Mouse (Mus musculus): ENCODE measurements around the gene Polr2c.

The Polr2c gene

GRCm38 (mm10) chr8:94888383-94889036 is 31.3 kb downstream of the Polr2c start:
- DNase-seq = no peak

GRCm38 (mm10) chr8:94892917-94893316 is 35.7 kb downstream of the Polr2c start:
- no peak for DNase-seq

- no peak for DNase-seq
Measured at GRCm38 (mm10) chr8:94899262-94899661, 42.0 kb downstream of the Polr2c start.

GRCm38 (mm10) chr8:94900617-94901016 is 43.4 kb downstream of the Polr2c start:
- no peak for DNase-seq

- no peak for DNase-seq
Measured at GRCm38 (mm10) chr8:94901031-94901430, 43.8 kb downstream of the Polr2c start.

- DNase-seq = no peak
Measured at GRCm38 (mm10) chr8:94903709-94904108, 46.5 kb downstream of the Polr2c start.

GRCm38 (mm10) chr8:94904450-94905175 is 47.4 kb downstream of the Polr2c start:
- no peak for DNase-seq

GRCm38 (mm10) chr8:94907591-94908300 is 50.5 kb downstream of the Polr2c start:
- no peak for DNase-seq

GRCm38 (mm10) chr8:94908847-94909246 is 51.6 kb downstream of the Polr2c start:
- peak; percentile 61 for DNase-seq

GRCm38 (mm10) chr8:94913061-94913660 is 55.9 kb downstream of the Polr2c start:
- DNase-seq = no peak

GRCm38 (mm10) chr8:94914256-94914655 is 57.0 kb downstream of the Polr2c start:
- no peak for DNase-seq

GRCm38 (mm10) chr8:94914701-94915101 is 57.5 kb downstream of the Polr2c start:
- no peak for DNase-seq

- DNase-seq = no peak
Measured at GRCm38 (mm10) chr8:94916311-94916959, 59.2 kb downstream of the Polr2c start.

GRCm38 (mm10) chr8:94916960-94917324 is 59.7 kb downstream of the Polr2c start:
- no peak for DNase-seq

- peak; percentile 40 for DNase-seq
Measured at GRCm38 (mm10) chr8:94917352-94917751, 60.1 kb downstream of the Polr2c start.

GRCm38 (mm10) chr8:94917851-94918495 is 60.7 kb downstream of the Polr2c start, which contains the start of gene Ccdc102a:
Ccdc102a (minus strand) TSS chr8:94918098.
- no peak for DNase-seq

- DNase-seq = no peak
Measured at GRCm38 (mm10) chr8:94919256-94919655, 62.0 kb downstream of the Polr2c start.

GRCm38 (mm10) chr8:94922176-94922575 is 64.9 kb downstream of the Polr2c start:
- DNase-seq = no peak

GRCm38 (mm10) chr8:94922602-94923001 is 65.4 kb downstream of the Polr2c start:
- DNase-seq = no peak

Data from cerebellum, adult 11-12 months (tissue).